Mouse (Mus musculus) erythroblast, embryonic 14.5 days (primary cell): ENCODE results near the gene H2al1b. TPM values are rescaled to one million over a fixed set of nuclear protein-coding genes. Genes with fewer than 3 reads are reported as not detected.

Experiments
- H3K27me3 ChIP-seq: 2 replicates; pipeline ENCODE4 v1.6.1; 2012; ENCODE audit warnings: inconsistent platforms; ENCODE audit not compliant: control insufficient read depth
- H3K36me3 ChIP-seq: 2 replicates; pipeline ENCODE4 v1.6.1; 2012; ENCODE audit warnings: mild to moderate bottlenecking, inconsistent platforms; ENCODE audit not compliant: control insufficient read depth
- H3K4me1 ChIP-seq: 2 replicates; pipeline ENCODE4 v1.6.1; 2012; ENCODE audit warnings: inconsistent platforms; ENCODE audit not compliant: control insufficient read depth
- H3K4me3 ChIP-seq: replicated peaks from 2 replicates; pipeline ENCODE3; 2012; ENCODE audit warnings: moderate library complexity, mild to moderate bottlenecking, inconsistent platforms
- H3K9me3 ChIP-seq: 2 replicates; pipeline ENCODE4 v1.6.1; 2012; ENCODE audit warnings: low read length, inconsistent platforms, mixed read lengths; ENCODE audit not compliant: control insufficient read depth
- GATA1 ChIP-seq: IDR thresholded peaks from 2 replicates; pipeline ENCODE4 v1.6.1; 2012; ENCODE audit warnings: low read length, inconsistent platforms, mixed read lengths
- TAL1 ChIP-seq: IDR thresholded peaks from 3 replicates; pipeline ENCODE4 v1.6.1; 2012; ENCODE audit warnings: low read length, inconsistent platforms, mixed read lengths
- polyA plus RNA-seq: library from polyadenylated mRNA; stranded (reverse); fragments of >175 nt; gene quantifications from 2 replicates; pipeline ENCODE4 v1.2.3, GENCODE M21; 2012

Gene H2al1b
- polyA plus RNA-seq, 1 experiment: not detected

- no peak overlapping the region for H3K4me3 ChIP-seq
- no peaks in the 10 kb centered on the region for H3K4me1 ChIP-seq
- TF ChIP-seq TAL1 (no peak), GATA1 (no peak)
- H3K9me3 ChIP-seq: no peaks in the 10 kb centered on the region
- H3K27me3 ChIP-seq: no peaks in the 10 kb centered on the region; the same call in 1 of the 2 replicates
- H3K36me3 ChIP-seq: no peaks in the 10 kb centered on the region
Observed at GRCm38 (mm10) chrX:11345762-11346161, 43.5 kb downstream of the H2al1b start.

GRCm38 (mm10) chrX:11346756-11347155, 44.5 kb downstream of the H2al1b start:
- Histone ChIP-seq H3K9me3 (no peaks in the 10 kb centered on the region), H3K36me3 (no peaks in the 10 kb centered on the region), H3K4me3 (no peak overlapping the region), H3K4me1 (no peaks in the 10 kb centered on the region), H3K27me3 (no peaks in the 10 kb centered on the region; the same call in 1 of the 2 replicates)
- TF ChIP-seq GATA1: no peak
- TF ChIP-seq TAL1: no peak

Other genes starting within 250 kb of the H2al1b start
- gene H2al1a, start 3.2 kb upstream of the H2al1b start, polyA plus RNA-seq: not detected in 2 replicates
- gene H2al1c, start 3.2 kb downstream of the H2al1b start, polyA plus RNA-seq: not detected in 2 replicates
- gene H2al1d, start 6.4 kb downstream of the H2al1b start, polyA plus RNA-seq: not detected in 2 replicates
- not detected in 2 replicates for gene H2al1e, start 9.5 kb downstream of the H2al1b start, polyA plus RNA-seq
- gene H2al1f, start 12.7 kb downstream of the H2al1b start, polyA plus RNA-seq: not detected in 2 replicates
- gene H2al1g, start 15.8 kb downstream of the H2al1b start, polyA plus RNA-seq: not detected in 2 replicates
- gene H2al1h, start 19.1 kb downstream of the H2al1b start, polyA plus RNA-seq: not detected in 2 replicates
- gene H2al1i, start 22.2 kb downstream of the H2al1b start, polyA plus RNA-seq: not detected in 2 replicates
- gene H2al1j, start 25.4 kb downstream of the H2al1b start, polyA plus RNA-seq: not detected in 2 replicates